Mouse (Mus musculus) G1E (cell line): ENCODE data around the gene Cd24a.

Experiments
- CTCF ChIP-seq: IDR thresholded peaks from 2 replicates; pipeline ENCODE4 v1.5.1; 2012; ENCODE audit warnings: low read depth, low read length, inconsistent platforms, mixed read lengths
- GATA1 ChIP-seq: IDR thresholded peaks from 2 replicates; pipeline ENCODE4 v1.6.1; 2012; ENCODE audit warnings: borderline replicate concordance, low read length, inconsistent platforms, mixed read lengths

DNA sequence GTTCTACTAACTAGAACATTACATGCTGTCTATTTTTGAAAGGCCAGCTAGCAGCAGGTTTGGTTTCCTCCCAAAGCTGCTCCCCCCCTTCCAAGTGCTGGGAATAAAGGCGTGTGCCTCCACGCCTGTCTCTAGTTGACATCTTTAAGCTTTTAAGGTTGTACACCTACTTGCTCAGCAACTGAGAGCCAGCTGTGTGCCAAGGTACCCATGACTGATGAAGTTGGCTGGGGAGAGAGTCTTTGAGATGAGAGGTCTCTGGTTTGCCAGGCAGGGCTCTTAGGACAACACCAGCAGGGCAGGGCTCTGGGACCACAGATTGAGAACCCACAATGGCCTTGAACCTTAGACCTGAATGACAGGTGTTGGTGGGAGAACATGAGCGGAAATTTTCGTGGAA lies 6.5 kb downstream of the Cd24a start:
- no peak for TF ChIP-seq CTCF
- no peak for TF ChIP-seq GATA1
